Mouse (Mus musculus) erythroblast, embryonic 14.5 days (primary cell): Measurements from ENCODE around the gene Prkn.

ENCODE experiments used
- GATA1 ChIP-seq: IDR thresholded peaks from 2 replicates; pipeline ENCODE4 v1.6.1; 2012; ENCODE audit warnings: low read length, inconsistent platforms, mixed read lengths
- TAL1 ChIP-seq: IDR thresholded peaks from 3 replicates; pipeline ENCODE4 v1.6.1; 2012; ENCODE audit warnings: low read length, inconsistent platforms, mixed read lengths

DNA sequence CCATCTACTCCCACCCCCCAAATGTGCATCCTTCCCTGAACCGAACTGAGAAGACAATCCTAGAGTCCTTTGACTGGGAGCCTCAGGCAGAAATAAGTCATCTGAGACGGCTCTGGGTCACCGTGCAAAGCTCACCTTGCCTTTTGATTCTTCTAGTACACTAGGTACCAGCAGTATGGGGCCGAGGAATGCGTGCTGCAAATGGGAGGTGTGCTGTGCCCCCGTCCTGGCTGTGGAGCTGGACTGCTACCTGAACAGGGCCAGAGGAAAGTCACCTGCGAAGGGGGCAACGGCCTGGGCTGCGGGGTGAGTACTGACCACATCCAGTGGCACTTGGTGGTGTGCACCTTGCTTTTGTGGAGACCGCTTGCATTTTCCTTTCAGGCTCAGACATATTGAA lies 1014.4 kb downstream of the Prkn start:
- TF ChIP-seq GATA1, result no peak
- no peak for TF ChIP-seq TAL1
